Mouse (Mus musculus): ENCODE data around the gene Tdgf1.

GRCm38 (mm10) chr9:110945926-110946325 is at the start of gene Tdgf1:
- no peak for TF ChIP-seq CTCF (IDR thresholded peaks at IDR 0.05; ENCODE audit: low read depth, low read length)
- no peak for TF ChIP-seq POLR2A (IDR thresholded peaks at IDR 0.05; ENCODE audit: borderline replicate concordance, low read depth, low read length)

Data from bone marrow macrophage, adult 2 months (primary cell).